Mouse (Mus musculus) gastrocnemius, adult 18-20 months (tissue): ENCODE results near the gene Phf5a. TPM values are rescaled to one million over a fixed set of nuclear protein-coding genes. Genes with fewer than 3 reads are reported as not detected.

ENCODE experiments used
- DNase-seq: peaks from one replicate; pipeline ENCODE4 v3.0.0; 2021; ENCODE audit warnings: low spot score
- total RNA-seq, 2 experiments: library from RNA; stranded (reverse); gene quantifications; 2 replicates each; pipeline ENCODE4 v1.2.3; 2021

Phf5a gene
- total RNA-seq, 2 experiments from 2014 or later, result 35.5 to 35.7 TPM

DNA sequence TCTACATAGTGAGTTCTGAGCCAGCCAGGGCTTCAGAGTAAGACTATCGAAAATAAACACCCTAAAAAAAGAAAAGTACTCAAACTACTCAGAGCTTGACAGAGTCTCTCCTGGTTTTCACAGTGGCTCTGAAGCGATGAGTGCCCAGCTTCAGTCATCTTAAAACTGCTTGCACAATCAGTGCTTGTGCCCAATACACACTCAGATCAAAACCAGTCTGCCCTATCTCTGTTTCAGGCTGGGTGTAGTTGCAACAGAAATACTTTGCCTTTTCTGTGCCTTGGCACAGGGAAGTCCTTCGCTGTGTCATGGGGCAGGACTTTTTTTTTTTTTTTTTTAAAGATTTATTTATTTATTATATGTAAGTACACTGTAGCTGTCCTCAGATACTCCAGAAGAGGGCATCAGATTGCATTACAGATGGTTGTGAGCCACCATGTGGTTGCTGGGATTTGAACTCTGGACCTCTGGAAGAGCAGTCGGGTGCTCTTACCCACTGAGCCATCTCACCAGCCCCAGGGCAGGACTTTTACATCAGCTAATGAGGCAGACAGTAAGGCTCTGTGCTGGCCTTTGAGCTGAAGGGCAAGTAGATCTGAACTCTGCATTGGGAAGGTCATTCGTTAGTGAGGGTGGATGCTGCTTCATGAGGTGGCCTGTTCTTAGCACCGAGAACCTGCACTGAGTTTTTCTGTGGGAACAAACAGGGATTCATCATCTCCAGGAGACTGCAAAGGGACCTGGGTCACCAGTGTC, 15.3 kb upstream of the Phf5a start:
- DNase-seq, result no peak

DNA sequence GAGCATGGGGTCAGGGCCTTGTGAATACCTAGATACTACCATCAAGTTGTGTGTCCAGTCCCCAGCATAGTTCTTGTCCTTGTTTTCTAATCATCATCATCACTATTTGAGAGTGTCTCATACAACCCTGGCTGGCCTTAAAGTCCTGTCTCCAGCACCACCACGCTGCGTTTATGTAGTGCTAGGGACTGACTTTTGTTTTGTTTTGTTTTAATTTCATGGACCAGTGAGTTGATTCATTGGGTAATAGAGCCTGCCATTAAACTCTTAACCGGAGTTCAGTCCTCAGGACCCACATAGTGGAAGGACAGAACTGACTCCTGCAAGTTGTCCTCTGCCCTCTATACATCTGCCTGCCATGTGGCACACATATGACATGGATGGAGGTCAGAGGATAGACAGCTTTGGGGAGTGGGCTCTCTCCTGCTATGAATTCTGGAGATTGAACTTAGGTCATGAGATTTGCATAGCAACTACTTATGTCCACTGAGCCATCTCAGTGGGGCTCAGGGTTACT, 13.8 kb upstream of the Phf5a start:
- no peak for DNase-seq

DNA sequence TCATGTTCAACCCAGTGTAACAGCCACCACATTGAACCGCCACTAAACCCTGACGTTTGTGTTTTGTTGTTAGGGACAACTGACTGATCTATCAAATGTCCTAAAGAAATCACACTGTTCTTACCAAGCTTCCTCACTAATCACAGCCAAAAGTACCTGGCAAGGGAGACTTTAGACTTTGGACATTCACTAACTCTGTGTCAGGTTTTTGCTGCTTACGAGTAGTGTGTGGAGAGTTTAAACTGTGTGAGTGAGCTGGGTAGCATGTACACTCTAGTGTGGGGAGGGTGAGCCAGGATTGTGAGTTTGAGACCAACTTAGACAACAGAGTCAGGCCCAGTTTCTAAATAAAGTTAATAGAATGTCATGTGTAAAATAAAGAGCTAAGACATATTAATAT, 10.6 kb upstream of the Phf5a start:
- no peak for DNase-seq

GRCm38 (mm10) chr15:81879531-81880401, 8.1 kb upstream of the Phf5a start:
- DNase-seq, result no peak

DNA sequence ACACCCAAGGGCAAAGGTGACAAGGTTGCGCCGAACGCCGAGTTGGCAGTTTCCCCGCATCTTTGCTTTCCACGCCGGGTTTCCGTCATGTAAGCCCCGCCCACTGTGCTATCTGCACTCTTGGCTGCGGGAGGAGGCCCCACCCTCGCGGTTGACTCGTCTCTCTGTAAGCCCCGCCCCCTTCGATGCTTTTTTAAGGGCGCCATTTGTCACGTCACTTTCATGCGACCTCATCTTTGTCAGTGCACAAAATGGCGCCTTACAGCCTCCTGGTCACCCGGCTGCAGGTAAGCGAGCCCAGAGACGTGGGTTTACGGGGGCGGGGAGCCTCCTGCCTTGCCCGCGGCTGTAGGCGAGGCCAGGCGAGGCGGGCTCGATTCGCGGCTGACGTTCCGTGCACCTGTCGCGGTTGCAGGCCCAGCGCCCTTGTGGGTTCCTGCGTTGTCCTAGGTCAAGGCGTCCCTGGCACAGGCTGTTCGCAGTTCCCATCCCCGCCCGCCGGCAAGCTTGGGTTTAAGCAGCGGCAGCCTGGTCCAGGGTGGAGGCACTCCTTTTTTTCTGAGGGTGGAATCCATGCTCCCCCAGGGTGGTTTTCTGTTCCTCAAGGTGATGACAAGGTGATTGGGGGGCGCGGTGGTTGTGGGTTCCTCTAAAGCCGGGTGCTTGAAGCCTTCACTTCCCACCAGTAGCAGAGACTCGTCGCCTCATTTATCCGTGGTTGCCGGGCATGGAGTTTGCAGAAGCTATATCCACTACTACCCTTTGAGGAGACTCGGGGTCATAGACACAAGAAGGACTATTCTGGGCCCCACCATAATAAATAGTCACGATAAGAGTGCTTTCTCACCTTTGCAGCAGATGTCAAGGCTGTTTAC, 788 bp upstream of the Phf5a start, which contains the start of gene Aco2:
TSS of gene Aco2 (plus strand) at position 48 of the 875 bp plus-strand sequence.
- DNase-seq, result peak; percentile 100

DNA sequence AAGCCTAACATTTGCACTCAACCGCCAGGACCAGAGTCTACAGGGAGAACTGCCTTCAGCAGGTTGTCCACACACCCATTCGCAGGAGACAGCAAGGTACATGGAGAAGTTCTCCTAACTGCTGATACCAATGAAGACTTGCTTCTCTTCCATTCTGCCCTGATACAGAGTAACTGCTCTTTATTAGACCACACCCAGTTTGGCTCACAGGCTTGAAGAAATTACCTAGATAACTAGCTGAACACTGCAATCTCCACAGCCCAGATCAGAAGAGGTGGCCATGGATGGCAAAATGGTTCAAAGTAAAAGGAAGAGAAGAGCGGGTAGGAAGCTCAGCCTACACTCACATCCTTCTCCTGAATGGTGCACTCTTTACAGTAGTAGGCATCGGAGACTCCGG, 1.7 kb downstream of the Phf5a start:
- no peak for DNase-seq

GRCm38 (mm10) chr15:81864238-81864637, 7.5 kb downstream of the Phf5a start:
- no peak for DNase-seq

DNA sequence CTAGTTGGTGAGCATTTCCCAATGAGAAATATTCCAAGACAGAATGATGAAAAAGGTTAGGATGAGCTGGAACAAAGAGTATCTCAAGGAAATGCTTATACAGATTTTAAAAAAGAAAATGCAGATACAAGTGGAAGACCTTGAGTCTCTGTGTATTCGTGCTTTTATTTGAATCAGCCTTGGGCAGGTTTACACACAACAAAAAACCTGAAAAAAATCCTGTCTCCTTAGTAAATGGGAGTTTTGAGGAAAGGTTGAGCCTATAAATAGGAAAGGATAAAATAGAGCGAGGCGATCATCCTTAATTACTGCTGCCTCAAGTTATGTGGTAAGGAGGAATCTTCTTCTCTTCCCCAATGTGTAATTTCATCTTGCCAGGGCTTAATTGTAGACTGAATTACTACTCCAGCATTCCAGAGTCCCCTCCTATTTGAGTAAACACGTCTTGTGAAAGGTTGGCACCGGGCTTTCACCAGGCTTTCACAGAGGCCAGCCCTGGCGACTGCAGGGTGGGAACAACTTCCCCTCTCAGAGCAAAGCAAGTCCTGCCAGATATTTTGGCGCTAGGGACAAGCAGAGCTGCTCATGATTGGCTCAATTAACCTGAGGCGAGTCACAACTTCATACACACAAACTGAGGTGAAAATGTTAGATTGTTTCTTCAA, 11.1 kb downstream of the Phf5a start:
- peak; percentile 62 for DNase-seq

DNA sequence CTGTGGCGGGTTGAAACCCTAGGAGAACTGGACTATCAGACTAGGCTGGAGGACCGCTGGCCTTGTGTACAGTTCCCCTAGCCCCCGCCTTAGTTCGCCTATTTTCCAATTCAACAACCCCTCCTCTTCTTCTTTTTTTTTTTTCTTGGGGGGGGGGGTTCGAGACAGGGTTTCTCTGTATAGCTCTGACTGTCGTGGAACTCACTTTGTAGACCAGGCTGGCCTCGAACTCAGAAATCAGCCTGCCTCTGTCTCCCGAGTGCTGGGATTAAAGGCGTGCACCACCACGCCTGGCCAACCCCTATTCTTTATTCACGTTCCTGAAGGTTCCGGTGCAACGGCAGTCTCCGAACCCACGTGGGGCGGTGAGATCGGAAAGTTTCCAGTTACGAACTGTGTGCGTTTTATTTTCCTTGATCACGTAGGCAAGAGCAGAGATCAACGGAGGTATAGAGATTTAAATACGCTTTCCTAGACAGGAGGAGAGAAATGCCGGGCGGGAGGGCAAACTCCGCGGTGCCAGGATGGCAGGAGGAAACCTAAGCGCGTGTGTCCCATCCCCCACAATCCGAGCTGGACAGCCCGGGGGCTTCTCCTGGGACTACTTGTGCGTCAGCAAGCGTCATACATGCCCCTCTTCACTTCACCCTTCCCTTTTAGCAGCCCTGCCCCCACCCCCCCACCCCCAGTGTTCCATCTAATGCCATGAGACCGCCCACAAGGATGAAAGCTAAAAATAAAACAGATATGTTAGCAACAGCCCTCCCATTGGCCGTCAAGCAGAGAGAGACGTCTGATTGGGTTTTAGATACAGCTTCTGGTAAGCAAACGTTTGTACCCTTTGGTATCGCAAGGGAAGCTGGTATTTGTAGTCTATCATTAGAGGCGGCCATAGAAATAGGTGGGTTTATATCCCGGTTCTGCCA, 12.1 kb downstream of the Phf5a start:
- peak; percentile 92 for DNase-seq

DNA sequence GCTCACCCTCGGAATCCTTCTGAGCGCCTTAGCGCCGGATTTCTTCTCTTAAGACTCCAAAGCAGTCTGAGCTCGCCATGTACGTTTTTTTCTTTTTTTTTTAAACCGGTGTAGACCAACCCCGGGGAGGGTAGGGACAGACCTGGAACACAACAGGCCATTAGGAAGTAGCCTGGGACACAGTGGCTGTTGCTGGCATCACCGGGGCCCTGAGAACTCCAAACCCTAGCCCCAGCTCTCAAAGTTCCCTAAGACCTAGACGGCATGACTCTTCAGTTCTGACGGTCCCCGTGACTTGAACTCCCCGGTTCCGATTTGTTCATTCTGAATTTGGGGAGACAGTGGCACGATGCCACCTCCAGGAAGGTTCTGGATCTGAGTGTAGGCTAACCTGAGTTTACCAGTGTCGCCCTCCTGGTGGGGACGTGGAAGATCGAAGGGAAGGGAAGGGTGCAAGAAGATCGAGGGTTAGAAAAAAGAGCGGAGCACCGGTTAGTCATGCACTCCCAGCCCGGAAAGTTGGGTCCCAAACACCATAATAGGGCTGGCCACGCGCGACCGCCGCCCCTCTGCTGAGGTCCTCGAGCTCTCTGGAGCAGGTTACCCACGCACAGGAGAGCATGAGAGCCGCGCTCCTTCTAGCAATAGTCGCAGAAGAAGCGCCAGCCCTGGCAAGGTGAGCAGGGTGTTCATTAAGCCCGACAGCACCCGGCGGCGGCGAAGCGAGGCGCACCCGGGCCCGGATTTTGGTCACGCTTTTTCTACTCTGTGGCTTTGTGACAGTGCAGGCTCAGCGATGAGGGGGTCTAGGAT, 13.0 kb downstream of the Phf5a start, which contains the start of gene Tob2:
TSS of gene Tob2 (minus strand) at position 280 of the 813 bp plus-strand sequence.
- peak; percentile 73 for DNase-seq

- peak; percentile 97 for DNase-seq
Observed at GRCm38 (mm10) chr15:81858138-81858516, 13.6 kb downstream of the Phf5a start.

- DNase-seq, result no peak
Observed at GRCm38 (mm10) chr15:81857724-81858116, 14.0 kb downstream of the Phf5a start.

DNA sequence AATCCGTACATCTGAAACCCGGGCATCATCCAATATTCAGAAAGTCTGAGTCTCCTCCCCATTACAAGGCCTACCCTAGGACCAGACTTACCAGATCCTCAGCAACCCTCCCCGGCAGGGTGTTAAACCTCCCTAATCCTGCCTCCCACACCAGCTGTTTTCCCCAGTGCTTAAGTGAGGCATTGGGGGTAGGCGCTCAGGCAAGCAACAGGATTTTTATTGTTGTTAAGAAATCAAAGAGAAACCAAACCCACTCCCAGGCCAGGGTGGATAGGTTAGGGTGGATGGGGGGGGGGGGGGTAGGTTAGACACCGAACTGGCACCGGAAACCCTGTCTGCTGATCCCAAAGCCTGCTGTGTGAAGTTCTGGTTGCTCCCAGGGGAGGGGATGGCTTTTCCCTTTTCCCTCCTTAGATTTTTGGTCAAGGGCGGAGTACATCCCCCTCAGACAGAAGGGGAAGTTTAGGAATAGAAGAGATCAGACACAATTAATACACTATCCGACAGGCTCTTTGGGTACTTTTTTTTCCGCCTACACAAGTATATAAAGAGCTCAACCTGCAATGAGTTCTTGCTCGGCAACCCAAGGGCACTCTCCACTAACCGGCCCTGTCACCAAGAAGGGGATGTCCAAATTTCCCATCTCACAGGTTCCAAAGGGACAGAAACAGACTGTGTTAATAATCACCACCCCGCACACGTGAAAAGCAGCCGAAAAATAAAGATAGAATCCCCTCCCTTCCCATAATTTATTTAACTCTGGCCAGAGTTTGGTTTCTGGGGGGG, 14.6 kb downstream of the Phf5a start:
- DNase-seq, result peak; percentile 51

- DNase-seq, result peak; percentile 92
Observed at GRCm38 (mm10) chr15:81856030-81856790, 15.5 kb downstream of the Phf5a start.

DNA sequence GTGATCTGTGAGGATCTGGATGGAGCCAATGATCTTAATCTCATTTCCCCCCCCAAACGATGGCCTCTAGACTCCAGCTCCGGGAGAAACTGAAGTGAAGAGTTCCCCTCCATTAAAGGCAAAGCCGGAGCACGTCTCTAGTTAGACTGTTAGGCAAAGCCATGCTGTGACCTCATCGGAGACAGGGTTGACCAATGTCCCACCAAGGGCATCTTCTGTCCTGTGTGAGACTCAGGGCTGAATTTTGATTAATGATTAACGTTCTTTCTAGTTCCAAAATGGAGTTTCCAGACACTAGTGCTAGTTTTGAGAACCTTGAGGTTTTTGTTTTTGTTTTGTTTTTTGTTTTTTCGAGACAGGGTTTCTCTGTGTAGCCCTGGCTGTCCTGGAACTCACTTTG, 18.6 kb downstream of the Phf5a start:
- no peak for DNase-seq

- no peak for DNase-seq
Observed at GRCm38 (mm10) chr15:81852411-81853000, 19.2 kb downstream of the Phf5a start.

DNA sequence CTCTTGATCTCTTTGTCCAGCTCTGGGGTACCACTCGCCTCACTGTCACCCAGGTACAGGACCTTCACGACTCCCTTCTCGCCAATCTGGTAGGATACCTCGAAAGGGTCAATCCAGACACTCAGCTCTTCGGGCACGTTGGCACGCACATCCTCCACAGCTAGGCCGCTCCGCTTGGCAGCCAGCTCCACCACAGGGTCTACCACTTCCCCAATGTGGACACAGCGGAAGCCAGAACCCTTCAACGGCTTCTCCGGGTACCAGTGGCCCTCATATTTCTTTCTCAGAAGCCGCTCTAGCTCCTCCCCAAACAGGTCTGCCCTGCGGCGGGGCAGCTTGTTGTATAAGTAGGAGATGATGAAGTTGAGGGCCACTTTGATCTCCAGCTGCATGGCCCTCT, 20.3 kb downstream of the Phf5a start:
- no peak for DNase-seq
